In the genomic region with DNA sequence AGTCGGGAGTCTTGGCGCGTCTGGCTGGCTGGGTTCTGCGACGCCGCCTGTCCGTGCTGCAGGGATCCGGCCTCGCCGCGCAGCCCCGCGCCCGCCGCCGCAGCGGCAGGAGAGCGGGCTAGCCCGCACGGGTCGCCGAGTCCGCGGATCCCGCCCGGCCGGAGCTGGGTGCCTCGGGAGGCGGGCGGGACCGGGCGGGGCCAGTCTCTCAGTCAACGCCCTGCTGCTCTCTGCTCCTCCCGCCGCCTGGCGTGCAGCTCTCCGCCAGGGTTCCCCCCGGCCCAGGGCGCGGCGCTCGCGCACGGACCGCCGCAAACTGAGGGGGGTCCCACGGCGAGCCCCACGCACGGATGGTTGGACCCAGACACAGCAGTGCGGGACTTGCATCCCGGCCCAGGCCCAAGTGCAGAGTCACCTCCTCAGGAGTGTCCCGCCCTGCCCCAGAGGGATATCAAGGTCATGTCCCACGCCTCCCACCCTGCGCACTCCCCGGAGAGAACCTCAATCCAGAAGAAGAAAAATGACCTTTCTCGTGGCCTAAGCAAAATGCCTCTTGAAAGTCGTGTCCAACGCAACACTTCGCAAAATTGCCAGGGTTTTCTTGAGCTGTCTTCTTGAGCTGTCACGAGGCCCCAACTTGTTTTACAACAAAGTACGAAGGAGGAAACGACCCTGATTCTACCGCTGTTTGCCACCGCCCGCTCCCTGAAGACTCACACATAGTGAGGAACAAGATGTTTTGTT, we compare ENCODE assay signal across 8 mouse cellular contexts. TPM values are rescaled to one million over a fixed set of nuclear protein-coding genes. Genes with fewer than 3 reads are reported as not detected.
A peak's percentile ranks its signal among the peaks of the same experiment; 100 is the strongest.
DNase-seq lines count a peak whose midpoint lies in the region; ATAC-seq lines count a peak whose summit lies in the region.

No protein-coding gene starts in this region.

- peak overlapping the region; percentile 65 for H3K9ac ChIP-seq in hindbrain, embryonic 16.5 days (ENCODE audit: low read depth, low read length)
- peak overlapping the region; percentile 58 for H3K9ac ChIP-seq in neural tube, embryonic 12.5 days

- H3K4me1 ChIP-seq in brown adipose tissue, adult 24 weeks (ENCODE audit: control insufficient read depth, insufficient read depth, insufficient read length, low read length) = no peaks in the 10 kb centered on the region
- H3K4me1 ChIP-seq in hindbrain, embryonic 16.5 days (ENCODE audit: control insufficient read depth, insufficient read depth, low read depth, low read length) = peaks cover 14% of the 10 kb centered on the region
- peaks cover 16% of the 10 kb centered on the region for H3K4me1 ChIP-seq in neural tube, embryonic 12.5 days

- under 1% methylated on average over 35 of the region's 66 CpGs for WGBS in hindbrain, embryonic 16.5 days
- WGBS in neural tube, embryonic 12.5 days = 1% methylated on average over 66 of the region's 66 CpGs

- H3K27me3 ChIP-seq in hindbrain, embryonic 16.5 days (replicated peaks; ENCODE audit: control insufficient read depth, insufficient read depth, low read length) = peaks cover 14% of the 10 kb centered on the region; the same call in 1 of the 2 replicates
- peaks cover 46% of the 10 kb centered on the region for H3K27me3 ChIP-seq in neural tube, embryonic 12.5 days (replicated peaks)

- peak overlapping the region; percentile 69 for H3K4me3 ChIP-seq in brown adipose tissue, adult 24 weeks (ENCODE audit: insufficient read depth, low read depth, low read length)
- peak overlapping the region; percentile 67 for H3K4me3 ChIP-seq in hindbrain, embryonic 16.5 days (ENCODE audit: low read length)
- peak overlapping the region; percentile 58 for H3K4me3 ChIP-seq in neural tube, embryonic 12.5 days

- H3K9me3 ChIP-seq in hindbrain, embryonic 16.5 days (ENCODE audit: control insufficient read depth, low read length) = no peaks in the 10 kb centered on the region
- no peaks in the 10 kb centered on the region for H3K9me3 ChIP-seq in neural tube, embryonic 12.5 days

- peak; percentile 68 for ATAC-seq in hindbrain, embryonic 16.5 days
- peak; percentile 73 for ATAC-seq in neural tube, embryonic 12.5 days (ENCODE audit: low FRiP score, low read depth)
- ATAC-seq in erythroid progenitor cell, adult 5-6 weeks (replicated peaks; ENCODE audit: low FRiP score, poor library complexity, severe bottlenecking) = no peak

- no peak overlapping the region for H3K27ac ChIP-seq in brown adipose tissue, adult 24 weeks (replicated peaks; ENCODE audit: low read depth, low read length)
- H3K27ac ChIP-seq in hindbrain, embryonic 16.5 days (ENCODE audit: low read depth, low read length) = no peak overlapping the region
- no peak overlapping the region for H3K27ac ChIP-seq in neural tube, embryonic 12.5 days

- no peaks in the 10 kb centered on the region for H3K36me3 ChIP-seq in hindbrain, embryonic 16.5 days (ENCODE audit: control insufficient read depth, insufficient read depth, low read length)
- H3K36me3 ChIP-seq in neural tube, embryonic 12.5 days = no peaks in the 10 kb centered on the region

- DNase-seq in layer of hippocampus, adult 11-12 months (ENCODE audit: low spot score) = peak; percentile 19
- DNase-seq in layer of hippocampus, postnatal 14 days (ENCODE audit: low spot score in 2 of 2) = no peak
- peak; percentile 3 to 22 for DNase-seq in gastrocnemius, adult 8-10 months (ENCODE audit: low spot score in 2 of 2)
- DNase-seq in liver = peak; percentile 46

- peak overlapping the region; percentile 97 for H3K4me2 ChIP-seq in hindbrain, embryonic 16.5 days (ENCODE audit: low read length)
- H3K4me2 ChIP-seq in neural tube, embryonic 12.5 days (replicated peaks) = peak overlapping the region; percentile 99

RNA-seq across cellular contexts. Expression of gene Kcns3, which starts 0.5 kb away (rescaled TPM):
- total RNA-seq in layer of hippocampus, postnatal 14 days (2021) = 1 to 10 TPM; 6.6 to 6.8 TPM
- polyA plus RNA-seq in brown adipose tissue, adult 24 weeks (2012; ENCODE audit: insufficient read depth, insufficient read length, missing spikeins) = 9.7 and 11.2 TPM in 2 replicates
- 1 to 10 TPM in 1 of 4 experiments, under 1 TPM in 3; 0.65 to 1.1 (median 0.75) TPM for total RNA-seq in gastrocnemius, adult 8-10 months (2022)
- 0.87 and 1.3 TPM in 2 replicates for polyA plus RNA-seq in hindbrain, embryonic 16.5 days (2015; fragmentation: Nextera tagmentation; extraction: Ambion mirVana)
- 1.1 TPM in 2 replicates for polyA plus RNA-seq in neural tube, embryonic 12.5 days (2016; fragmentation: Nextera tagmentation; extraction: Ambion mirVana)
- total RNA-seq in erythroid progenitor cell, adult 5-6 weeks (2015; ENCODE audit: low replicate concordance) = not detected in 2 replicates
- total RNA-seq in erythroid progenitor cell, adult 5-6 weeks (2017; ENCODE audit: low replicate concordance) = not detected in 2 replicates

RNA-seq across cellular contexts. Expression of gene Msgn1, which starts 58.4 kb away (rescaled TPM):
- total RNA-seq in layer of hippocampus, postnatal 14 days (2021) = not detected
- not detected in 2 replicates for polyA plus RNA-seq in brown adipose tissue, adult 24 weeks (2012; ENCODE audit: insufficient read depth, insufficient read length, missing spikeins)
- not detected for total RNA-seq in gastrocnemius, adult 8-10 months (2022)
- not detected in 2 replicates for polyA plus RNA-seq in hindbrain, embryonic 16.5 days (2015; fragmentation: Nextera tagmentation; extraction: Ambion mirVana)
- polyA plus RNA-seq in neural tube, embryonic 12.5 days (2016; fragmentation: Nextera tagmentation; extraction: Ambion mirVana) = not detected in 2 replicates
- not detected in 2 replicates for total RNA-seq in erythroid progenitor cell, adult 5-6 weeks (2015; ENCODE audit: low replicate concordance)
- total RNA-seq in erythroid progenitor cell, adult 5-6 weeks (2017; ENCODE audit: low replicate concordance) = not detected in 2 replicates

Comparison
In these comparisons a context has a peak if more than half of its experiments do, and no peak if none do; other contexts are left out.
1. DNase-seq: peak in layer of hippocampus, adult 11-12 months (single experiment), gastrocnemius, adult 8-10 months (2 of 2) and liver (single experiment); none in layer of hippocampus, postnatal 14 days (0 of 2).
2. Peak in every context shown above with its lines, with median percentiles within 50 percentile points of each other: H3K4me3 ChIP-seq.